Mouse (Mus musculus) heart, embryonic 13.5 days (tissue): ENCODE measurements at regions not wholly inside any gene's neighbourhood (a gene's known extent, or its start where the extent isn't known, plus 50 kb on each side); places are given as distances from the start of the nearest gene placed in this dataset.
A peak's percentile ranks its signal among the peaks of the same experiment; 100 is the strongest.

Experiments used
- ATAC-seq: fragments of 200-750 bp; cut with Nextera tagmentation; 2 replicates; pipeline ENCODE4 v1.8.0; 2017; ENCODE audit warnings: moderate TSS enrichment; ENCODE audit not compliant: insufficient number of reproducible peaks, low FRiP score, low TSS enrichment; ENCODE audit errors: extremely low read depth
- H3K27ac ChIP-seq: fragments of 300-500 bp; sonication (generic); replicated peaks from 2 replicates; pipeline ENCODE4 v1.5.1; 2015; ENCODE audit warnings: moderate library complexity, mild to moderate bottlenecking, inconsistent platforms
- H3K27me3 ChIP-seq: fragments of 300-500 bp; sonication (generic); replicated peaks from 2 replicates; pipeline ENCODE4 v1.6.1; 2015; ENCODE audit warnings: mild to moderate bottlenecking, inconsistent platforms
- H3K36me3 ChIP-seq: fragments of 300-500 bp; sonication (generic); 2 replicates; pipeline ENCODE4 v1.6.1; 2015; ENCODE audit warnings: mild to moderate bottlenecking, inconsistent platforms
- H3K4me1 ChIP-seq: fragments of 300-500 bp; sonication (generic); 2 replicates; pipeline ENCODE4 v1.6.1; 2015; ENCODE audit warnings: inconsistent platforms
- H3K4me2 ChIP-seq: fragments of 300-500 bp; sonication (generic); 2 replicates; pipeline ENCODE4 v1.6.1; 2015; ENCODE audit warnings: inconsistent platforms, mild to moderate bottlenecking, moderate library complexity
- H3K4me3 ChIP-seq: fragments of 300-500 bp; sonication (generic); 2 replicates; pipeline ENCODE4 v1.5.1; 2015; ENCODE audit warnings: moderate library complexity, mild to moderate bottlenecking, inconsistent platforms
- H3K9ac ChIP-seq: fragments of 300-500 bp; sonication (generic); 2 replicates; pipeline ENCODE4 v1.6.1; 2015; ENCODE audit warnings: inconsistent platforms, mild to moderate bottlenecking, moderate library complexity
- H3K9me3 ChIP-seq: fragments of 300-500 bp; sonication (generic); 2 replicates; pipeline ENCODE4 v1.6.1; 2016; ENCODE audit warnings: inconsistent platforms
- WGBS: fragments of 180-500 bp; shearing (Covaris S2); methylation state at CpG from one replicate; pipeline ENCODE4 v1.1.7; 2015; ENCODE audit warnings: mixed read lengths; 5-methylcytosine and 5-hydroxymethylcytosine counted together

- ATAC-seq = no peak
- Histone ChIP-seq H3K4me3 (0 out of 2 replicates have a peak overlapping the region, but pooled peaks have one; percentile 0), H3K27ac (no peak overlapping the region), H3K36me3 (no peaks in the 10 kb centered on the region), H3K27me3 (no peaks in the 10 kb centered on the region), H3K4me2 (peak overlapping the region; percentile 45), H3K9me3 (no peaks in the 10 kb centered on the region), H3K4me1 (peaks cover 3% of the 10 kb centered on the region), H3K9ac (no peak overlapping the region)
- 41% methylated on average over 30 of the region's 30 CpGs for WGBS
Measured at GRCm38 (mm10) chr8:26226612-26227528, 107.5 kb downstream of the Gm45692 start.

- H3K27ac ChIP-seq = no peak overlapping the region
- no peak overlapping the region for H3K4me3 ChIP-seq
- ATAC-seq = no peak
- H3K9ac ChIP-seq = no peak overlapping the region
- no peaks in the 10 kb centered on the region for H3K36me3 ChIP-seq
- whole genome bisulfite sequencing = 48% methylated on average over 5 of the region's 5 CpGs
- H3K27me3 ChIP-seq = no peaks in the 10 kb centered on the region
- H3K4me1 ChIP-seq = peaks cover 3% of the 10 kb centered on the region
- no peaks in the 10 kb centered on the region for H3K9me3 ChIP-seq
- no peak overlapping the region for H3K4me2 ChIP-seq
Measured at GRCm38 (mm10) chr8:26227529-26227895, 108.2 kb downstream of the Gm45692 start.

- no peaks in the 10 kb centered on the region for H3K9me3 ChIP-seq
- peaks cover 3% of the 10 kb centered on the region for H3K4me1 ChIP-seq
- 84% methylated on average over 8 of the region's 8 CpGs for WGBS
- H3K27me3 ChIP-seq = no peaks in the 10 kb centered on the region
- no peak overlapping the region for H3K27ac ChIP-seq
- no peak overlapping the region for H3K9ac ChIP-seq
- H3K36me3 ChIP-seq = no peaks in the 10 kb centered on the region
- no peak overlapping the region for H3K4me2 ChIP-seq
- no peak for ATAC-seq
- H3K4me3 ChIP-seq = no peak overlapping the region
Measured at GRCm38 (mm10) chr8:26229548-26229947, 110.2 kb downstream of the Gm45692 start.

GRCm38 (mm10) chr8:26239075-26239474 is 119.7 kb downstream of the Gm45692 start:
- Histone ChIP-seq H3K4me3 (no peak overlapping the region), H3K4me2 (no peak overlapping the region), H3K9me3 (no peaks in the 10 kb centered on the region), H3K9ac (no peak overlapping the region), H3K4me1 (0 out of 2 replicates have a peak, but pooled peaks cover 9% of the 10 kb centered on the region), H3K27ac (peak overlapping the region; percentile 17; the same call in 1 of the 2 replicates), H3K27me3 (no peaks in the 10 kb centered on the region), H3K36me3 (no peaks in the 10 kb centered on the region)
- no peak for ATAC-seq
- WGBS = 77% methylated on average over 2 of the region's 2 CpGs

- 0 out of 2 replicates have a peak, but pooled peaks have one; percentile 42 for ATAC-seq
Measured at GRCm38 (mm10) chr8:26239604-26240003, 120.3 kb downstream of the Gm45692 start.

GRCm38 (mm10) chr8:26243743-26244142 is 124.4 kb downstream of the Gm45692 start:
- H3K4me3 ChIP-seq = no peak overlapping the region
- no peak overlapping the region for H3K27ac ChIP-seq
- H3K9me3 ChIP-seq = no peaks in the 10 kb centered on the region
- H3K4me2 ChIP-seq = no peak overlapping the region
- ATAC-seq = no peak
- H3K9ac ChIP-seq = no peak overlapping the region
- H3K36me3 ChIP-seq = no peaks in the 10 kb centered on the region
- WGBS = 70% methylated on average over 4 of the region's 4 CpGs
- no peaks in the 10 kb centered on the region for H3K27me3 ChIP-seq
- H3K4me1 ChIP-seq = 0 out of 2 replicates have a peak, but pooled peaks cover 9% of the 10 kb centered on the region

More at GRCm38 (mm10) chr8:26239604-26240003, 120.3 kb downstream of the Gm45692 start:
- no peaks in the 10 kb centered on the region for H3K36me3 ChIP-seq
- H3K4me3 ChIP-seq = no peak overlapping the region
- H3K9ac ChIP-seq = no peak overlapping the region
- H3K27me3 ChIP-seq = no peaks in the 10 kb centered on the region
- H3K27ac ChIP-seq = peak overlapping the region; percentile 50; the same call in 1 of the 2 replicates
- H3K9me3 ChIP-seq = no peaks in the 10 kb centered on the region
- H3K4me2 ChIP-seq = no peak overlapping the region
- H3K4me1 ChIP-seq = 0 out of 2 replicates have a peak, but pooled peaks cover 9% of the 10 kb centered on the region
- 39% methylated on average over 4 of the region's 4 CpGs for WGBS

- Histone ChIP-seq H3K4me1 (0 out of 2 replicates have a peak, but pooled peaks cover 7% of the 10 kb centered on the region), H3K9ac (no peak overlapping the region), H3K4me2 (no peak overlapping the region), H3K4me3 (no peak overlapping the region), H3K27ac (no peak overlapping the region), H3K27me3 (no peaks in the 10 kb centered on the region), H3K36me3 (no peaks in the 10 kb centered on the region), H3K9me3 (no peaks in the 10 kb centered on the region)
- 83% methylated on average over 5 of the region's 5 CpGs for WGBS
- ATAC-seq = no peak
Measured at GRCm38 (mm10) chr8:26244308-26244707, 125.0 kb downstream of the Gm45692 start.

- ATAC-seq = no peak
- Histone ChIP-seq H3K27me3 (no peaks in the 10 kb centered on the region), H3K27ac (no peak overlapping the region), H3K4me3 (no peak overlapping the region), H3K4me1 (no peaks in the 10 kb centered on the region), H3K4me2 (no peak overlapping the region), H3K36me3 (no peaks in the 10 kb centered on the region), H3K9ac (no peak overlapping the region), H3K9me3 (peaks cover 14% of the 10 kb centered on the region)
- WGBS = 16% methylated on average over 6 of the region's 6 CpGs
Measured at GRCm38 (mm10) chr8:26255191-26255669, 135.9 kb downstream of the Gm45692 start.

GRCm38 (mm10) chr8:26260294-26260693 is 141.0 kb downstream of the Gm45692 start:
- Histone ChIP-seq H3K4me3 (no peak overlapping the region), H3K9me3 (peaks cover 3% of the 10 kb centered on the region; the same call in 1 of the 2 replicates), H3K36me3 (no peaks in the 10 kb centered on the region), H3K4me1 (no peaks in the 10 kb centered on the region), H3K4me2 (no peak overlapping the region), H3K27me3 (peaks cover 11% of the 10 kb centered on the region), H3K9ac (no peak overlapping the region), H3K27ac (no peak overlapping the region)
- no peak for ATAC-seq
- WGBS = 48% methylated on average over 5 of the region's 5 CpGs

GRCm38 (mm10) chr8:26262536-26262935 is 143.2 kb downstream of the Gm45692 start:
- 0 out of 2 replicates have a peak, but pooled peaks cover 2% of the 10 kb centered on the region for H3K4me1 ChIP-seq
- no peak overlapping the region for H3K4me3 ChIP-seq
- WGBS = 57% methylated on average over 10 of the region's 10 CpGs
- no peaks in the 10 kb centered on the region for H3K36me3 ChIP-seq
- no peak overlapping the region for H3K9ac ChIP-seq
- no peak overlapping the region for H3K4me2 ChIP-seq
- ATAC-seq = no peak
- peaks cover 11% of the 10 kb centered on the region for H3K27me3 ChIP-seq
- no peaks in the 10 kb centered on the region for H3K9me3 ChIP-seq
- no peak overlapping the region for H3K27ac ChIP-seq

GRCm38 (mm10) chr8:26264869-26265321 is 145.6 kb downstream of the Gm45692 start:
- WGBS = 57% methylated on average over 11 of the region's 11 CpGs
- no peak for ATAC-seq

More at GRCm38 (mm10) chr8:26264869-26265321, 145.6 kb downstream of the Gm45692 start:
- Histone ChIP-seq H3K36me3 (no peaks in the 10 kb centered on the region), H3K9me3 (no peaks in the 10 kb centered on the region), H3K27ac (no peak overlapping the region), H3K9ac (no peak overlapping the region), H3K4me3 (no peak overlapping the region), H3K4me1 (peaks cover 6% of the 10 kb centered on the region), H3K27me3 (peaks cover 24% of the 10 kb centered on the region), H3K4me2 (no peak overlapping the region)
